Mouse (Mus musculus) bone marrow macrophage, adult 2 months (primary cell): ENCODE data around the gene Gk5. TPM values are rescaled to one million over a fixed set of nuclear protein-coding genes. Genes with fewer than 3 reads are reported as not detected.

Experiments
- H3K27ac ChIP-seq: 2 replicates; pipeline ENCODE4 v1.5.1; 2012; ENCODE audit warnings: low read depth, low read length; ENCODE audit not compliant: insufficient read depth
- H3K4me1 ChIP-seq: 2 replicates; pipeline ENCODE4 v1.6.1; 2012; ENCODE audit warnings: low read length; ENCODE audit not compliant: control insufficient read depth, insufficient read depth
- H3K4me3 ChIP-seq: 2 replicates; pipeline ENCODE4 v1.5.1; 2012; ENCODE audit warnings: mild to moderate bottlenecking, low read length, moderate library complexity; ENCODE audit not compliant: insufficient read depth
- CTCF ChIP-seq: IDR thresholded peaks from 2 replicates; pipeline ENCODE4 v1.5.1; 2012; ENCODE audit warnings: low read depth, mild to moderate bottlenecking, low read length, moderate library complexity
- POLR2A ChIP-seq: IDR thresholded peaks from 2 replicates; pipeline ENCODE4 v1.6.1; 2012; ENCODE audit warnings: mild to moderate bottlenecking, low read depth, low read length, borderline replicate concordance
- polyA plus RNA-seq: library from polyadenylated mRNA; stranded (reverse); fragments of >200 nt; gene quantifications from 2 replicates; pipeline ENCODE4 v1.2.4, GENCODE M21; 2012; ENCODE audit not compliant: missing spikeins, insufficient read depth, insufficient read length

Gk5 gene
- polyA plus RNA-seq, 1 experiment, result 2.6 TPM

DNA sequence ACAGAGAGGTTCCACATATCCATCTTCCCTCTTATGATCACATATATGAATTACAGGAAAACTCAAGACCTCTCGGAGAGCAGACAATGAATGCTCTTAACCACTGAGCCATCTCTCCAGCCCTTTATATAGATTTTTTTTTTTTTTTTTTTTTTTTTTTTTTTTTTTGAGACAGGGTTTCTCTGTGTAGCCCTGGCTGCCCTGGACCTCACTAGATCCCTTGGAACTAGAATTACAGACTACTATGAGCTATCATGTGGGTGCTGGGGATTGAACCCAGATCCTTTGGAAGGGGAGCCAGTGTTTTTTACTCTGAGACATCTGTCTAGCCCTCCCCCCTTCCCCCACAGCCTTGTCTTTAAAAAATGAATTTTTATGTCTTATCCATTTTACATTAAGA is 98.1 kb downstream of the Gk5 start:
- no peak overlapping the region for H3K27ac ChIP-seq
- H3K4me3 ChIP-seq, result no peak overlapping the region
- H3K4me1 ChIP-seq, result no peaks in the 10 kb centered on the region
- TF ChIP-seq CTCF (no peak), POLR2A (no peak)

DNA sequence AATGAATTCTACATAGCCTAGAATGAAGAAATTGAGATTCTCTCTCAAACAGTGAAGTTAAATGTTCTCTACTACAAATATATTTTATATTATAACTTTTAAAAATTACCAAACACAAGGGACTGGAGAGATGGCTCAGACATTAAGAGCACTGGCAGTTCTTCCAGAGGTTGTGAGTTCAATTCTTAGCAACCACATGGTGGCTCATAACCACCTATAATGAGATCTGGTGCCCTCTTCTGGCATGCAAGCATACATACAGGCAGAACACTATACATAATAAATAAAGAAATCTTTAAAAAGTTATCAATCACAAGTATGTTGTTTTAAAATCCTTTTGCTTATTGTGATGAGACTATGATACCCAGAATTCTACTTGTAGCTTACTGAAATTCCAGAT is 98.6 kb downstream of the Gk5 start:
- H3K4me1 ChIP-seq, result no peaks in the 10 kb centered on the region
- no peak for TF ChIP-seq CTCF
- TF ChIP-seq POLR2A, result no peak
- H3K4me3 ChIP-seq, result no peak overlapping the region
- no peak overlapping the region for H3K27ac ChIP-seq

DNA sequence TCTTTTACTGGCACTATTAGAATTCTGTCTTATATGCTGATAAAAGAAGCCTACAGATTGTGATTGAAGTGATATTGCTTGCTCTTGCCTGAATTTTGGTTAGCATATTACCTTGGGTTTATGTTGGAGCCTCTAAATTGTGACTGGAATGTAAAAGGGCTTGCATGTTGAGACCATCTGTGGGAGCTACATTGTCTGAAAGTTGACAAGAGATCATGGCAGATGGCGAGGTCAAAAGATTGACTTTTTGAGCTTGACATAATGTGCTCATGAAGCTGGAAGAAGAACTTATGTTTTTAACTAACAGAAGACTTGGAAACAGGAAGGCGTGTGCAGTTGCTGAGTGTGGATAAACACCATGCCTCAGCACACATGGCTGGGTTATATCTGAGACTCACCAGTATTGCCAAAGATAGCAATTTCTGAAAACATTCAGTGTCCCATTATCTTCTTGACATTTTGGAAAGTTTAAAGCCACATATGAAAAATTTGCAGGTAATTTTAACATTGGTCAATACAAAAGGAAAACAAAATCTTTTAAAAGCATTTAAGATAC is 100.0 kb downstream of the Gk5 start:
- no peak for TF ChIP-seq CTCF
- TF ChIP-seq POLR2A, result no peak
- no peak overlapping the region for H3K27ac ChIP-seq

DNA sequence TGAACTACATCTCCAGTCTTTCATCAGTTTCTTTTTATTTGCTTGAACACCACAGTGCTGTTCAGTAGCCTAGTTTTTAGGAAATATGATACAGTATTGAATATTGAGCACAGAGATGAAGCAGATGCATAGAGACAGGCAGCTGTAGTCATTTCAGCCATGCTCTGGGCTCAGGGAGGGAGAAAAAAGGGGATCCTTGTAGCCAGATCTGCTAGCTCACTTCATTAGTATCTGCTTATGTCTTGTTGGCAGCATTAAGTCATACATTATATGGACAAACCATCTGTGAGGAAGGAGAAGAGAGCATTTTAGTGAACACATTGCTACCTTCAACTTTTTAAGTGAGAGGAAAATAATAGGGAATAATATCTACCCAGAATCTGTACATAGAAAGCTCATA is 101.3 kb downstream of the Gk5 start:
- H3K4me3 ChIP-seq, result no peak overlapping the region
- TF ChIP-seq CTCF (no peak), POLR2A (no peak)
- H3K4me1 ChIP-seq, result no peaks in the 10 kb centered on the region
- H3K27ac ChIP-seq, result no peak overlapping the region

More for the DNA sequence above, 100.0 kb downstream of the Gk5 start:
- Histone ChIP-seq H3K4me3 (no peak overlapping the region), H3K4me1 (no peaks in the 10 kb centered on the region)

DNA sequence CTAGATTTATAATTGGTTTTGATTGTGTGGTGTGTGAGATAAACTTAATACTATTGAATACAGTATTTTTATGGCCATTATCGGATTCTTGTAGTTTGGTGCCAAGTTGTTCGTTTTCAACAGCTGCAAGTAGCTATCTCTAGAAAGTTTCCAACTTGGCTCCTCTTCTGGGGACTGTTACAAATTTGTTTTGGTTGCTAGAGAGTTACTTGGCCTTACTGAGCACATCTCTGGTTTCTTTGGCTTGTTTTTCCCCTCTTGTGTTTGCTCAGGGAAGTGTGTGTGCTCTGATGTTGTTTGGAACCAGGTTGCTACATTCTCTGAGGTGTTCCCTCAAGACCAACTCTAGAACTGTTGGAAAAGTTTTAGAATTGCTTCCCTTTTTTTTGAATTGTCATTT is 104.1 kb downstream of the Gk5 start:
- Histone ChIP-seq H3K27ac (no peak overlapping the region), H3K4me3 (no peak overlapping the region), H3K4me1 (no peaks in the 10 kb centered on the region)
- TF ChIP-seq POLR2A, result no peak
- no peak for TF ChIP-seq CTCF

DNA sequence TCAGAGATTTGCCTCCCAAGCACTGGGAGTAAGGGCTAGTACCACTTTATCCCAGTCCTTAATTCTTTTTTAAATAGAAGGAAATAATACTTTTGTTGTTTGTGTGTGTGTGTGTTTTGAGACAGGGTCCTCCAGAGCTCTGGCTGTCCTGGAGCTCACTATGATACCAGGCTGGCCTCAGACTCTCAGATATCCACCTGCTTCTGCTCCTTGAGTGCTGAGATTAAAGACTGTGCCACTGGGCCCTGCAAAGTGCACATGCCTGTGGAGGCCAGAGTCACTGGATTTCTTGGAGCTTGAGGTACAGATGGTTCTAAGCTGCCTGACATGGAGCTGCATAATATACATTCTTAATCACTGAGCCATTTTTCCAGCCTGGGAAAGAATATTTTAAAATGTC is 109.1 kb downstream of the Gk5 start:
- TF ChIP-seq POLR2A, result no peak
- no peak for TF ChIP-seq CTCF
- Histone ChIP-seq H3K4me1 (no peaks in the 10 kb centered on the region), H3K27ac (no peak overlapping the region)

DNA sequence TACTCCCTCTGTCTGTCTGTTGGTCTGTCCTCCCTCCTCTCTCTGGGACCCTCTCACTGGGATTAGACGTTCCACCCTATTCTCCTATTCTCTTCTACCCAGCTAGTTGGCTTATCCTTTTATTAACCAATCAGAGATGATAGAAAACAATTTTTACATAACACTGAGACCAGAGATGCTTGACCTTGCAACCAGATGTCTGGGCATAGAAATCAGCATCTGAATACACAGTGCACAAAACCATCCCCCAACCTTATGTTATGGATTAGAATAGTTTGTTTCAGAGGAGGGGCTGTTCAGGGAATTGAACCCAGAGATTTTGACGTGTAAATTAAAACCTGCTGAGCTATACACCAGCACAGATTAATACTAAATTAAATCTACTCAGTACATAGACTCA is 111.1 kb downstream of the Gk5 start:
- Histone ChIP-seq H3K4me3 (no peak overlapping the region), H3K4me1 (no peaks in the 10 kb centered on the region), H3K27ac (no peak overlapping the region)
- no peak for TF ChIP-seq CTCF
- TF ChIP-seq POLR2A, result no peak

More for the DNA sequence above, 109.1 kb downstream of the Gk5 start:
- H3K4me3 ChIP-seq, result no peak overlapping the region

Other genes with a start within 250 kb of the Gk5 start
- 20.1 and 23.5 TPM in 2 replicates for gene Xrn1, start 164.6 kb upstream of the Gk5 start, polyA plus RNA-seq
- gene Tfdp2, start 76.9 kb downstream of the Gk5 start, polyA plus RNA-seq, result 12.2 and 13.4 TPM in 2 replicates
- 222 and 227 TPM in 2 replicates for gene Atp1b3, start 245.1 kb downstream of the Gk5 start, polyA plus RNA-seq